Mouse (Mus musculus) liver, adult (tissue): Measurements from ENCODE around the gene Tmem169.

ENCODE experiments used
- GATA4 ChIP-seq: IDR thresholded peaks from 2 replicates; pipeline ENCODE4 v1.6.1; 2014; ENCODE audit warnings: mild to moderate bottlenecking, low read length; ENCODE audit not compliant: insufficient replicate concordance

Tmem169 gene

DNA sequence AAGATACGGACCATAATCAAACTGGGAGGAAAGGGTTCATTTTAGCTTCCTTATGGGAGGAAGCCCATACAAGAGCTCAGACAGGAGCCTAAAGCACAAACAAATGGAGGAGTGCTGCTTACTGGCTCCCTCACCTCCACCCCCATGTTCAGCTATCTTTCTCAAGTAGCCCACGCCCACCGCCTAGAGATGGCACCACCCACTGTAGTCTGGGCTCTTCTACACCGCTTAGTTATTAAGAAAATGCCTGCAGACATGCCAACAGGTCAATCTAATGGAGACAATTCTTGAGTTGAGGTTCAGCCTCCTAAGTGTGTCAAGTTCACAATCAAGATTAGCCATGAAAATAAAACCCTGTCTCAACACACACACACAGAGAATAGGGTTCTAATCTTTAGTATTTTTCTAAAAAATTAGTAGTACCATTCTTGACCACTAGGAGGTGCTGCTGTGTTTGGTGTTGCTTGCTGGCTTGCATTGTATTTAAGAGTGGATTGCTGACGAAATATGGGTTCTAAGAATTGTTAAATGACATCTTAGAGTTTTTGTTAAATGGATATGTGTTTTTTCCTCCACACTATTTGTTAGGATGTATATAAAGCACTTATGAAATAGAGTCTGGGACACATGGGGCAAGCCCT lies 29.4 kb downstream of the Tmem169 start:
- no peak for TF ChIP-seq GATA4

DNA sequence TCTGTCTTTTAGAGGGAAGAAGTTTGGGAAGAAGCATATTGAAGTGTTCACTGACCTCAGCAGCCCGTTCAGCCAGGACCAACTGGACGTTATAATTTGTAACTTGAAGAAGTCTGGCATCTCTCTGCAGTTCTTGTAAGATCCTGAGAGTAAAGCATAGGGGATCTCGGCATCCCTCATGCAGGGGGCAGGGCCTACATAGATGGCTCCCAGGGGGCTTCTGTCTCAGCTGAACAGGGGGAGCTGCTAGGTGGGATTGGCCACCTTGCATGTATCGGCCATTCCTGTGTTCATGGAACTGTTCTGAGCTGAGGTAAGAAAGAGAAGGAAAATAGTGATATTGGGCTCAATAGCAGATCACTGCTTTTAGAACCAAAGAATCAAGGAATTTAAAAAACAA lies 31.3 kb downstream of the Tmem169 start:
- TF ChIP-seq GATA4 = no peak

GRCm38 (mm10) chr1:72316409-72316808 lies 32.2 kb downstream of the Tmem169 start:
- TF ChIP-seq GATA4 = no peak

GRCm38 (mm10) chr1:72316901-72317300 lies 32.7 kb downstream of the Tmem169 start:
- no peak for TF ChIP-seq GATA4

DNA sequence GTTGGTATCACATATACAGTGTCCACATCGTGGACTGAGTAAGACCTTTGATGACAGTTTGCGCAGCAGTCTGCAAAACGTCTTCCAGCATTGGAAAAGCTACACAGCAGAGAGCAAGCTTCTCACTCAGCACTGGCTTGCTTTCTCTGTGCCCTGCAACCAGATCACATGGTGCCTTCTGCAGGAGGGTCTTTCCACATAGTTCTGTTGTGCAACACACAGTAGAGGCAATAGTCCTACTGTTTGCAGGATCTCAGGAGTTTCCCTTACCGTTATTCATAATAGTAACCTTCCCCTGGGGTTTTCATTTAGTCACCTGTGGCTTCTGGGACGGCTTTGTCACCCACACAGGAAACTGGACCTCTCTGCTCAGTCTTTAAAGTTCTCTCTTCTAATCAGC lies 36.6 kb downstream of the Tmem169 start:
- TF ChIP-seq GATA4 = no peak

DNA sequence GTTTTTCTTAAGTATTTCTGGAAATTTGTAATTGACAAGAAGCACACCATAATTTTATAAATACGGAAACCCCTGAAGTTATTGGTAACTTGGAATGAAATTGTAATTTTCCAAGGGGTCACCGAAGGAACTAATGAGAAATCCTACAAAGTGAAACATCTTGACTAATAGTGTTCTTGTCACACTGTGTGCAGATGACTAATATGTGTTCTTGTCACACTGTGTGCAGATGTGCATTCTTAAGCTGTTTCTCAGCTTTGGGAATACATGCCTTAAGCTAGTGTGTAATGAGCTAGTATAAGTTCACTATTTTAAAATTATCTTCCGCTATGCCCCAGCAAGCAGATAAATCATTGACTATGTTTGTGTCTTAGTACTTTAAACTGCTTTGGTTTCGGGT lies 39.1 kb downstream of the Tmem169 start:
- TF ChIP-seq GATA4 = no peak

DNA sequence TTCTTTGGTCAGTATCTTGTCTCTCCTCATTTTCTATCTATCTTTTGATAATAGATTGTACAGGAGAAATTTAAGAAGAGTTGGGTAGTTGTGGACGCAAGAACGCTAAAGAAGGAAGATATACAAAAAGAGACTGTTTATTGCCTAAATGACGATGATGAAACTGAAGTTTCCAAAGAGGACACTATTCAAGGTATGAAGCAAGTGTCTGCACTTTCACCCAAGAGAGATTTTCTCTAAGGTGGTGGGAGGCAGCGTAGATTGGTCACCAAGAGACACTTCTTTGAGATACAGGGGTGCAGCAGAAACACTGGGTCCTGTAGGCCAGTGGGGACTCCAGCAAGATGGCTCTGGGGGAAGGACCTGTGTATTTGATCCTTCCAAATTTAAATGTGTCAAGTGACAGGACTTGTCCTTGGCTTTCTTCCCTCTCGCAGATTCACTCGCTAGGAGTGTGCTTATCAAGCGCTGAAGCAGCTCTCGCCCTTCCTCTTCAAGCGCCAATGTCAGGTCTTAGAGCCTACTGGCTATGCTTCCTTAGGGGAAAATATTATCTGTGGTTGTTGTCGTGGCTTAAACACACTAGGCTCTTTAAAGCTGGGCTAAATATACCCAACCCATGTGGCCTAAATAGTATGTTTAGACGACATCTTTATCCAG lies 42.1 kb downstream of the Tmem169 start:
- no peak for TF ChIP-seq GATA4

GRCm38 (mm10) chr1:72334807-72335206 lies 50.6 kb downstream of the Tmem169 start:
- no peak for TF ChIP-seq GATA4

DNA sequence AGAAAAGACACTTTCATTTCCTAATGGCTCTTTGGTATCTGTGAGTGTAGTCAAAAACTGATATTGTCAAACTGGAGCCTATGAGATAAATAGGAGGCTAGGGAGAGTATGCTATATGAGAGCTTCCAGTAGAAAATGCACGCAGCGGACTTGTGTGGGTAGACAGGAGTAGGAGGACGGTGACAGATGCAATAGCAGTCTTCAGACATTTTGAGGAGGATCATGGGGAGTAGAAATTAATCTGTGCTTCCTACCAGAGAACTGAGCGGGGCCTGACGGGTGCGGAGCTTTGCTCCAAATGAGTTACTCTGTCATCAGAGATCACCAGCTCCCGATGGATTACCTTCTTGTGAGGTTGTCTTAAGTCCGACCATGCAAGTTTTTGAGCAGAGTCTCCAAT lies 52.6 kb downstream of the Tmem169 start:
- TF ChIP-seq GATA4 = no peak

- TF ChIP-seq GATA4 = no peak
These were observed 54.2 kb downstream of the Tmem169 start for GRCm38 (mm10) chr1:72338341-72338740.

DNA sequence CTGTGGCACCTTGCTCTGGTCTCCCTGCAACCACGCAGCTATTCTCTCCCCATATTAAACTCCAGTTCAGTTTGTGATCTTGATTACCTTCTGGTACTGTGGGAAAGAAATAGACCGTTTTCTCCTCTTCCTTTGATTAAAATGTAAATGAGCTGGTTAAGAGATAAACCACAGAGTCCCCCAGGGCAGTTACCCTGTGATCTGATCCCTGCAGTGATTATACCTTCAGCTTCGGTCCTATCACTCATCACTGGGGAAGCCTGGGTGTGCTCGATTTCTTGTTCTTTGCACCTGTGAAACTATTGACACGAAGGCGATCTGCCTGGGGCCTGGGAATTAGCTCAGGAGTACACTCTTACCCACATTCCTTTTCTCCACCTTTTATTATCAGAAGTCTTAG lies 63.7 kb downstream of the Tmem169 start:
- no peak for TF ChIP-seq GATA4
